Mouse (Mus musculus): ENCODE measurements at regions not wholly inside any gene's neighbourhood (a gene's known extent, or its start where the extent isn't known, plus 50 kb on each side); places are given as distances from the start of the nearest gene placed in this dataset.

- Histone ChIP-seq H3K4me1 (replicated peaks; ENCODE audit: control insufficient read depth, insufficient read depth) (no peaks in the 10 kb centered on the region), H3K9ac (ENCODE audit: low read length) (no peak overlapping the region)
Measured at GRCm38 (mm10) chr19:60055121-60055874, 111.8 kb upstream of the Rab11fip2 start.

GRCm38 (mm10) chr19:60051151-60051550 is 107.7 kb upstream of the Rab11fip2 start:
- no peak overlapping the region for H3K27ac ChIP-seq (replicated peaks)
- H3K36me3 ChIP-seq (ENCODE audit: control insufficient read depth, insufficient read depth, low read length), result no peaks in the 10 kb centered on the region
- H3K4me2 ChIP-seq (replicated peaks; ENCODE audit: low read depth), result no peak overlapping the region
- no peaks in the 10 kb centered on the region for H3K9me3 ChIP-seq (ENCODE audit: control insufficient read depth, low read length)
- no peak overlapping the region for H3K9ac ChIP-seq (ENCODE audit: low read length)
- H3K27me3 ChIP-seq (ENCODE audit: control insufficient read depth, insufficient read depth, low read length), result no peaks in the 10 kb centered on the region
- H3K4me3 ChIP-seq (ENCODE audit: low read depth, low read length), result no peak overlapping the region
- H3K4me1 ChIP-seq (replicated peaks; ENCODE audit: control insufficient read depth, insufficient read depth), result no peaks in the 10 kb centered on the region
- 65% methylated on average over 9 of the region's 9 CpGs for whole genome bisulfite sequencing
- no peak for ATAC-seq (ENCODE audit: low FRiP score, low TSS enrichment)
- TF ChIP-seq EP300 (optimal IDR thresholded peaks at IDR 0.05), result no peak
- TF ChIP-seq CTCF (IDR thresholded peaks at IDR 0.05; ENCODE audit: low read depth), result no peak
- no peak for DNase-seq (ENCODE audit: low spot score)

More at GRCm38 (mm10) chr19:60055121-60055874, 111.8 kb upstream of the Rab11fip2 start:
- 72% methylated on average over 4 of the region's 4 CpGs for WGBS
- H3K9me3 ChIP-seq (ENCODE audit: control insufficient read depth, low read length), result no peaks in the 10 kb centered on the region
- TF ChIP-seq CTCF (IDR thresholded peaks at IDR 0.05; ENCODE audit: low read depth) (no peak), EP300 (optimal IDR thresholded peaks at IDR 0.05) (no peak)
- H3K4me2 ChIP-seq (replicated peaks; ENCODE audit: low read depth), result no peak overlapping the region
- no peak for ATAC-seq (ENCODE audit: low FRiP score, low TSS enrichment)
- H3K4me3 ChIP-seq (ENCODE audit: low read depth, low read length), result no peak overlapping the region
- H3K27ac ChIP-seq (replicated peaks), result no peak overlapping the region
- H3K36me3 ChIP-seq (ENCODE audit: control insufficient read depth, insufficient read depth, low read length), result no peaks in the 10 kb centered on the region
- H3K27me3 ChIP-seq (ENCODE audit: control insufficient read depth, insufficient read depth, low read length), result no peaks in the 10 kb centered on the region
- DNase-seq (ENCODE audit: low spot score), result no peak

GRCm38 (mm10) chr19:60040721-60041120 is 97.3 kb upstream of the Rab11fip2 start:
- no peak for DNase-seq (ENCODE audit: low spot score)
- H3K4me2 ChIP-seq (replicated peaks; ENCODE audit: low read depth), result no peak overlapping the region
- H3K9me3 ChIP-seq (ENCODE audit: control insufficient read depth, low read length), result no peaks in the 10 kb centered on the region
- no peaks in the 10 kb centered on the region for H3K27me3 ChIP-seq (ENCODE audit: control insufficient read depth, insufficient read depth, low read length)
- no peak overlapping the region for H3K4me3 ChIP-seq (ENCODE audit: low read depth, low read length)
- H3K4me1 ChIP-seq (replicated peaks; ENCODE audit: control insufficient read depth, insufficient read depth), result no peaks in the 10 kb centered on the region
- no peak overlapping the region for H3K27ac ChIP-seq (replicated peaks)
- no peak for TF ChIP-seq EP300 (optimal IDR thresholded peaks at IDR 0.05)
- no peak for TF ChIP-seq CTCF (IDR thresholded peaks at IDR 0.05; ENCODE audit: low read depth)
- ATAC-seq (ENCODE audit: low FRiP score, low TSS enrichment), result no peak
- no peak overlapping the region for H3K9ac ChIP-seq (ENCODE audit: low read length)
- H3K36me3 ChIP-seq (ENCODE audit: control insufficient read depth, insufficient read depth, low read length), result no peaks in the 10 kb centered on the region

GRCm38 (mm10) chr19:60032667-60033066 is 89.2 kb upstream of the Rab11fip2 start:
- Histone ChIP-seq H3K9ac (ENCODE audit: low read length) (no peak overlapping the region), H3K4me3 (ENCODE audit: low read depth, low read length) (no peak overlapping the region), H3K36me3 (ENCODE audit: control insufficient read depth, insufficient read depth, low read length) (no peaks in the 10 kb centered on the region), H3K9me3 (ENCODE audit: control insufficient read depth, low read length) (no peaks in the 10 kb centered on the region), H3K27ac (replicated peaks) (no peak overlapping the region), H3K4me2 (replicated peaks; ENCODE audit: low read depth) (no peak overlapping the region), H3K4me1 (replicated peaks; ENCODE audit: control insufficient read depth, insufficient read depth) (no peaks in the 10 kb centered on the region), H3K27me3 (ENCODE audit: control insufficient read depth, insufficient read depth, low read length) (no peaks in the 10 kb centered on the region)
- 69% methylated on average over 2 of the region's 2 CpGs for WGBS
- TF ChIP-seq CTCF (IDR thresholded peaks at IDR 0.05; ENCODE audit: low read depth) (no peak), EP300 (optimal IDR thresholded peaks at IDR 0.05) (no peak)
- DNase-seq (ENCODE audit: low spot score) (no peak), ATAC-seq (ENCODE audit: low FRiP score, low TSS enrichment) (no peak)

- DNase-seq (ENCODE audit: low spot score) (no peak), ATAC-seq (ENCODE audit: low FRiP score, low TSS enrichment) (no peak)
- Histone ChIP-seq H3K4me2 (replicated peaks; ENCODE audit: low read depth) (no peak overlapping the region), H3K27me3 (ENCODE audit: control insufficient read depth, insufficient read depth, low read length) (no peaks in the 10 kb centered on the region), H3K4me3 (ENCODE audit: low read depth, low read length) (no peak overlapping the region), H3K27ac (replicated peaks) (no peak overlapping the region), H3K36me3 (ENCODE audit: control insufficient read depth, insufficient read depth, low read length) (no peaks in the 10 kb centered on the region), H3K9me3 (ENCODE audit: control insufficient read depth, low read length) (no peaks in the 10 kb centered on the region), H3K9ac (ENCODE audit: low read length) (no peak overlapping the region), H3K4me1 (replicated peaks; ENCODE audit: control insufficient read depth, insufficient read depth) (no peaks in the 10 kb centered on the region)
- TF ChIP-seq EP300 (optimal IDR thresholded peaks at IDR 0.05) (no peak), CTCF (IDR thresholded peaks at IDR 0.05; ENCODE audit: low read depth) (no peak)
- WGBS, result 37% methylated on average over 3 of the region's 3 CpGs
Measured at GRCm38 (mm10) chr19:60030212-60030788, 86.8 kb upstream of the Rab11fip2 start.

GRCm38 (mm10) chr19:60029720-60030119 is 86.3 kb upstream of the Rab11fip2 start:
- Histone ChIP-seq H3K27ac (replicated peaks) (no peak overlapping the region), H3K4me1 (replicated peaks; ENCODE audit: control insufficient read depth, insufficient read depth) (no peaks in the 10 kb centered on the region), H3K4me2 (replicated peaks; ENCODE audit: low read depth) (no peak overlapping the region), H3K36me3 (ENCODE audit: control insufficient read depth, insufficient read depth, low read length) (no peaks in the 10 kb centered on the region), H3K9ac (ENCODE audit: low read length) (no peak overlapping the region), H3K4me3 (ENCODE audit: low read depth, low read length) (no peak overlapping the region), H3K27me3 (ENCODE audit: control insufficient read depth, insufficient read depth, low read length) (no peaks in the 10 kb centered on the region), H3K9me3 (ENCODE audit: control insufficient read depth, low read length) (no peaks in the 10 kb centered on the region)
- 51% methylated on average over 4 of the region's 4 CpGs for WGBS
- ATAC-seq (ENCODE audit: low FRiP score, low TSS enrichment) (no peak), DNase-seq (ENCODE audit: low spot score) (no peak)
- TF ChIP-seq EP300 (optimal IDR thresholded peaks at IDR 0.05), result no peak
- no peak for TF ChIP-seq CTCF (IDR thresholded peaks at IDR 0.05; ENCODE audit: low read depth)
